Mouse (Mus musculus) subcutaneous adipose tissue, adult 2 months (tissue): Measurements from ENCODE around the gene Klhl31. TPM values are rescaled to one million over a fixed set of nuclear protein-coding genes. Genes with fewer than 3 reads are reported as not detected.

Experiments used
- polyA plus RNA-seq: library from polyadenylated mRNA; depleted of rRNA; stranded (reverse); fragments of >200 nt; gene quantifications from 2 replicates; pipeline ENCODE4 v1.2.3, GENCODE M21; 2012; ENCODE audit warnings: low replicate concordance; rRNA removed

The Klhl31 gene
- polyA plus RNA-seq: 0.63 TPM in 1 of 2 replicates, not detected in the other

DNA sequence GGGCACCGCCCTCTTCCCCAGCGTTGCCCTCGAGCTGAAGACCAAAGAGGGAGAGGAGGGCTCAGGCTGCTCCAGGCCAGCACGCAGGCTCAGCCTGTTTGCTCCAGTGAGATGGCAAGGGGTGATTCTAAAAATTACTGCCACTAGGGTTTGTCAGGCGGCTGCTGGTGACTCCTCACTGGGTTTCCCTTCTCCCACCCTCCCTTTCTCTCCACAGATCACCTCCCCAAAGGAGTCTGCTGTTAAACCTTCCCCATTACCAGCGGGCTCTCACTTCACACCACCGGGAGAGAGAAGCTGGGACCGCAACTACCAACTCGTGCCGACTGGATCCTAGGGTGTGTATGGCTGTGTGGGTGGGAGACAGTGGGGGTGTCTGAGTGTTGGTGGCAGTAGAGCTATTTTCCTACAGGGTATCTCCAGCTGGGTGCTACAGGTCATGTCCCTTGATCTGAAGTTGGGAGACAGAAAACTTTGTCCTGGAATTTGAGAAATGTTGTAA lies at the start of gene Klhl31:
Klhl31 (plus strand) TSS at position 51 of the 502 bp plus-strand sequence.

Other genes with a start within 250 kb of the Klhl31 start
- 10.5 and 30.4 TPM in 2 replicates for gene Lrrc1, start 91.6 kb upstream of the Klhl31 start, polyA plus RNA-seq
- 10.9 and 25.1 TPM in 2 replicates for gene Gclc, start 118.0 kb downstream of the Klhl31 start, polyA plus RNA-seq